Mouse (Mus musculus): ENCODE measurements around the gene Phox2b. TPM values are rescaled to one million over a fixed set of nuclear protein-coding genes. Genes with fewer than 3 reads are reported as not detected.

Phox2b gene
- polyA plus RNA-seq, 2 experiments, result 0.04 TPM; not detected in 1

- peaks cover 33% of the 10 kb centered on the region for H3K27me3 ChIP-seq (ENCODE audit: control insufficient read depth, insufficient read depth, low read length)
- H3K9me3 ChIP-seq (ENCODE audit: control insufficient read depth, low read length), result no peaks in the 10 kb centered on the region
- H3K36me3 ChIP-seq (replicated peaks; ENCODE audit: control insufficient read depth, insufficient read depth, low read depth), result no peaks in the 10 kb centered on the region
- no peak overlapping the region for H3K4me2 ChIP-seq (ENCODE audit: low read depth)
- ATAC-seq (ENCODE audit: insufficient read depth), result no peak
- no peaks in the 10 kb centered on the region for H3K4me1 ChIP-seq (replicated peaks; ENCODE audit: control insufficient read depth in 2 of 2, insufficient read depth in 2 of 2, low read length in 1 of 2)
- no peak overlapping the region for H3K27ac ChIP-seq
- DNase-seq (ENCODE audit: low read depth in 3 of 3, low spot score in 3 of 3), result no peak
- H3K4me3 ChIP-seq (ENCODE audit: insufficient read depth in 1 of 2, low read depth in 2 of 2, low read length in 2 of 2), result no peak overlapping the region
- no peak overlapping the region for H3K9ac ChIP-seq (replicated peaks)
- TF ChIP-seq CTCF (IDR thresholded peaks at IDR 0.05; ENCODE audit: low read depth) (no peak), EP300 (IDR thresholded peaks at IDR 0.05; ENCODE audit: low read depth) (no peak)
- WGBS (ENCODE audit: insufficient replicate concordance), result 29% methylated on average over 5 of the region's 5 CpGs
Observed at GRCm38 (mm10) chr5:67090856-67091255, 8.2 kb downstream of the Phox2b start.

- H3K9ac ChIP-seq (replicated peaks), result no peak overlapping the region
- H3K27me3 ChIP-seq (ENCODE audit: control insufficient read depth, insufficient read depth, low read length), result no peaks in the 10 kb centered on the region
- WGBS (ENCODE audit: insufficient replicate concordance), result 28% methylated on average over 6 of the region's 6 CpGs
- no peaks in the 10 kb centered on the region for H3K9me3 ChIP-seq (ENCODE audit: control insufficient read depth, low read length)
- H3K27ac ChIP-seq, result no peak overlapping the region
- H3K36me3 ChIP-seq (replicated peaks; ENCODE audit: control insufficient read depth, insufficient read depth, low read depth), result no peaks in the 10 kb centered on the region
- TF ChIP-seq CTCF (IDR thresholded peaks at IDR 0.05; ENCODE audit: low read depth) (no peak), EP300 (IDR thresholded peaks at IDR 0.05; ENCODE audit: low read depth) (no peak)
- H3K4me3 ChIP-seq (ENCODE audit: insufficient read depth in 1 of 2, low read depth in 2 of 2, low read length in 2 of 2), result no peak overlapping the region
- no peak for DNase-seq (ENCODE audit: low read depth in 3 of 3, low spot score in 3 of 3)
- ATAC-seq (ENCODE audit: insufficient read depth), result no peak
- no peaks in the 10 kb centered on the region for H3K4me1 ChIP-seq (replicated peaks; ENCODE audit: control insufficient read depth in 2 of 2, insufficient read depth in 2 of 2, low read length in 1 of 2)
- no peak overlapping the region for H3K4me2 ChIP-seq (ENCODE audit: low read depth)
Observed at GRCm38 (mm10) chr5:67083117-67083516, 16.0 kb downstream of the Phox2b start.

GRCm38 (mm10) chr5:67063596-67063995, 35.5 kb downstream of the Phox2b start:
- no peaks in the 10 kb centered on the region for H3K9me3 ChIP-seq (ENCODE audit: control insufficient read depth, low read length)
- H3K4me2 ChIP-seq (ENCODE audit: low read depth), result no peak overlapping the region
- no peak overlapping the region for H3K4me3 ChIP-seq (ENCODE audit: insufficient read depth in 1 of 2, low read depth in 2 of 2, low read length in 2 of 2)
- no peaks in the 10 kb centered on the region for H3K36me3 ChIP-seq (replicated peaks; ENCODE audit: control insufficient read depth, insufficient read depth, low read depth)
- 39% methylated on average over 9 of the region's 9 CpGs for WGBS (ENCODE audit: insufficient replicate concordance)
- TF ChIP-seq CTCF (IDR thresholded peaks at IDR 0.05; ENCODE audit: low read depth), result no peak
- TF ChIP-seq EP300 (IDR thresholded peaks at IDR 0.05; ENCODE audit: low read depth), result no peak
- DNase-seq (ENCODE audit: low read depth in 3 of 3, low spot score in 3 of 3), result no peak
- no peak overlapping the region for H3K27ac ChIP-seq
- no peaks in the 10 kb centered on the region for H3K4me1 ChIP-seq (replicated peaks; ENCODE audit: control insufficient read depth in 2 of 2, insufficient read depth in 2 of 2, low read length in 1 of 2)
- H3K27me3 ChIP-seq (ENCODE audit: control insufficient read depth, insufficient read depth, low read length), result no peaks in the 10 kb centered on the region
- no peak overlapping the region for H3K9ac ChIP-seq (replicated peaks)
- no peak for ATAC-seq (ENCODE audit: insufficient read depth)

- ATAC-seq (ENCODE audit: insufficient read depth) (no peak), DNase-seq (ENCODE audit: low read depth in 3 of 3, low spot score in 3 of 3) (no peak)
- H3K4me2 ChIP-seq (ENCODE audit: low read depth), result no peak overlapping the region
- no peak for TF ChIP-seq EP300 (IDR thresholded peaks at IDR 0.05; ENCODE audit: low read depth)
- TF ChIP-seq CTCF (IDR thresholded peaks at IDR 0.05; ENCODE audit: low read depth), result no peak
- H3K9me3 ChIP-seq (ENCODE audit: control insufficient read depth, low read length), result no peaks in the 10 kb centered on the region
- H3K36me3 ChIP-seq (replicated peaks; ENCODE audit: control insufficient read depth, insufficient read depth, low read depth), result no peaks in the 10 kb centered on the region
- 23% methylated on average over 4 of the region's 4 CpGs for WGBS (ENCODE audit: insufficient replicate concordance)
- no peaks in the 10 kb centered on the region for H3K27me3 ChIP-seq (ENCODE audit: control insufficient read depth, insufficient read depth, low read length)
- no peaks in the 10 kb centered on the region for H3K4me1 ChIP-seq (replicated peaks; ENCODE audit: control insufficient read depth in 2 of 2, insufficient read depth in 2 of 2, low read length in 1 of 2)
- H3K27ac ChIP-seq, result no peak overlapping the region
- H3K9ac ChIP-seq (replicated peaks), result no peak overlapping the region
- no peak overlapping the region for H3K4me3 ChIP-seq (ENCODE audit: insufficient read depth in 1 of 2, low read depth in 2 of 2, low read length in 2 of 2)
Observed at GRCm38 (mm10) chr5:67060519-67060918, 38.6 kb downstream of the Phox2b start.

- DNase-seq (ENCODE audit: low read depth in 3 of 3, low spot score in 3 of 3) (no peak), ATAC-seq (ENCODE audit: insufficient read depth) (no peak)
- H3K27me3 ChIP-seq (ENCODE audit: control insufficient read depth, insufficient read depth, low read length), result no peaks in the 10 kb centered on the region
- H3K27ac ChIP-seq, result no peak overlapping the region
- no peak for TF ChIP-seq EP300 (IDR thresholded peaks at IDR 0.05; ENCODE audit: low read depth)
- peak; percentile 30; the same call in 1 of the 2 replicates for TF ChIP-seq CTCF (IDR thresholded peaks at IDR 0.05; ENCODE audit: low read depth)
- H3K9me3 ChIP-seq (ENCODE audit: control insufficient read depth, low read length), result no peaks in the 10 kb centered on the region
- H3K9ac ChIP-seq (replicated peaks), result no peak overlapping the region
- no peaks in the 10 kb centered on the region for H3K36me3 ChIP-seq (replicated peaks; ENCODE audit: control insufficient read depth, insufficient read depth, low read depth)
- H3K4me2 ChIP-seq (ENCODE audit: low read depth), result no peak overlapping the region
- no peaks in the 10 kb centered on the region for H3K4me1 ChIP-seq (replicated peaks; ENCODE audit: control insufficient read depth in 2 of 2, insufficient read depth in 2 of 2, low read length in 1 of 2)
- H3K4me3 ChIP-seq (ENCODE audit: insufficient read depth in 1 of 2, low read depth in 2 of 2, low read length in 2 of 2), result no peak overlapping the region
- WGBS (ENCODE audit: insufficient replicate concordance), result 59% methylated on average over 6 of the region's 6 CpGs
Observed at GRCm38 (mm10) chr5:67057803-67058202, 41.3 kb downstream of the Phox2b start.
